Mouse (Mus musculus) adrenal gland, adult 2 months (tissue): Measurements from ENCODE around the gene Lrrc8d. TPM values are rescaled to one million over a fixed set of nuclear protein-coding genes. Genes with fewer than 3 reads are reported as not detected.
"Not testable (repeated sequence)": the region's sequence is repeated elsewhere in the genome, so short reads cannot be mapped to it uniquely, and the experiment has no call there.

Experiments
- DNase-seq: peaks from one replicate; pipeline ENCODE4 v3.0.0; 2021
- polyA plus RNA-seq: library from polyadenylated mRNA; depleted of rRNA; stranded (reverse); fragments of >200 nt; gene quantifications from 2 replicates; pipeline ENCODE4 v1.2.3, GENCODE M21; 2012
- total RNA-seq, 2 experiments: library from RNA; stranded (reverse); gene quantifications; 2 replicates each; pipeline ENCODE4 v1.2.3; 2021

Lrrc8d gene
- total and polyA plus RNA-seq, 3 experiments: 31.8 to 127 (median 105) TPM

DNA sequence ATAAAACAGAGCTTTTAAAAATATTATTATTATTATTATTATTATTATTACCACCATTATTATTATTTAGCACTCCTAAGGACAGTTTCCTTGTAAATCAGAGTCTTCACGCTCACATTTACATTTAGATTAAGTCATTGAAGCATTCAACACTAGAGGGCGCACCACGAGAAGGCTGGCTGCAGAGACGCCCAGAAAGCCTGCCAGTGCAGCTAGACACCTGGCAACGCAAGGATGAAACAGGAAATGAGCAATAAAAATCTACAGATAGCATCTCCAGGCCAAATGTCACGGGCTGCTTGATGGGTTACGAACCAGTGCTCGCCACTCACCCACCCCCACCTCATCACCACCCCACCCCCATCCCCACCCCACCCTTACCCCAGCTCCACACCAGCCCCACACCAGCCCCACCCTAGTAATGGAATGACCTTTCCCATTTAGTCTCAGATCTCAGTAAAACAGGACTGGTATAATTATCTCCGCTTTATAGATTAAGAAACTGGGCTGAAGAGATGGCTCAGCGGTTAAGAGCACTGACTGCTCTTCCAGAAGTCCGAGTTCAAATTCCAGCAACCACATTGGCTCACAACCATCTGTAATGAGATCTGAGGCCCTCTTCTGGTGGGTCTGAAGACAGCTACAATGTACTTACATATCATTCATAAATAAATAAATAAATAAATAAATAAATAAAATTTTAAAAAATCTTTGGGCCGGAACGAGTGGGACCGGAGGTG is 14.7 kb upstream of the Lrrc8d start:
- DNase-seq: peak; percentile 73

DNA sequence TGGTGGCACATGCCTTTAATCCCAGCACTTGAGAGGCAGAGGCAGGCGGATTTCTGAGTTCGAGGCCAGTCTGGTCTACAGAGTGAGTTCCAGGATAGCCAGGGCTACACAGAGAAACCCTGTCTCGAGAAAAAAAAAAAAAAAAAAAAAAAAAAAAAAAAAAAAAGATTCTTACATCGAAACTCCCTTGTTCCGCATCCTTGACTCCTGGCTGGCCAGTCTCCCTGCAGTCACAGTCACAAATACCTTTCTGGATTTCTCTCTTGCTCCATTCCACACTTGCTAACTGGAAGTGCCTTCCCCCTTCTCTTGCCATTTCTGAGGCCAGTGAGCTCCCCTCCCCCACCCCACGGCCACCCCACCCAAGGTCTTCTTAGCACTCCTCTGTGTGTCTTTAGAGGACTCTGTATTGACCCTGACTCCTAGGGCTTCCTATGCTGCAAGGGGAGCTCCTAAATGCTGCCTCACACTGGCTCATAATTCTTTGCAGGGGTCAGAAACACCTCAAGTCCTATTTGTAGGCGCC is 13.9 kb upstream of the Lrrc8d start:
- not testable (repeated sequence) for DNase-seq

DNA sequence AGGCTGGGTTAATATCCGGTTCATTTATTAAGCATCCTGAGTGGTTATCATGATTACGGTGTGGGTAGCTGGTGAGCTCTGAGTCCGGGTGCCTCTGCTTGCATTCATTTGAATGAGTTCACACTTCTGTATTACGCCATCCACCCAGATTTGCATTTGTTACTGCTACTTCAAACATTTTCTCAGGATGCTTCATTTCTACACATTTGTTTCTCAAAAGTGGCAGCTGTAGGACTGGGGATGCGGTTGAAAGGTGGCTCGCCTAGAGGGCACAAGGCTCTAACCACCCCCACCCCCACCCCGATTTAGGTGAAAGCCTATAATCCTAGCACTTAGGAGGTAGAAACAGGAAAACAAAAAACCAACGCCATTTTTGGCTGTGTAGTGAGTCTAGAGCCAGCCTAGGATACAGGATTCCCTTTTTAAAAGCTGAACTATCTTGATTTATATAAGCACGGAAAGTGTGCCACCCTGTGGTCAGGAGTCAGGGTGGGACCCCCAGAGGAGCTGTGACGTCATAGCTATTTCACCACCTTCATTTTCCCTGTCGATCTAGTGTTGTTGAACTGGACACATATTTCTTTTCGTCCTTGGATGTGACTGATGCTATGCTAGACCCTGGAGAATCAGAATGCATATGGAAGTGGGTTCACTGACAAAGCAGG is 13.3 kb upstream of the Lrrc8d start:
- DNase-seq: no peak

DNA sequence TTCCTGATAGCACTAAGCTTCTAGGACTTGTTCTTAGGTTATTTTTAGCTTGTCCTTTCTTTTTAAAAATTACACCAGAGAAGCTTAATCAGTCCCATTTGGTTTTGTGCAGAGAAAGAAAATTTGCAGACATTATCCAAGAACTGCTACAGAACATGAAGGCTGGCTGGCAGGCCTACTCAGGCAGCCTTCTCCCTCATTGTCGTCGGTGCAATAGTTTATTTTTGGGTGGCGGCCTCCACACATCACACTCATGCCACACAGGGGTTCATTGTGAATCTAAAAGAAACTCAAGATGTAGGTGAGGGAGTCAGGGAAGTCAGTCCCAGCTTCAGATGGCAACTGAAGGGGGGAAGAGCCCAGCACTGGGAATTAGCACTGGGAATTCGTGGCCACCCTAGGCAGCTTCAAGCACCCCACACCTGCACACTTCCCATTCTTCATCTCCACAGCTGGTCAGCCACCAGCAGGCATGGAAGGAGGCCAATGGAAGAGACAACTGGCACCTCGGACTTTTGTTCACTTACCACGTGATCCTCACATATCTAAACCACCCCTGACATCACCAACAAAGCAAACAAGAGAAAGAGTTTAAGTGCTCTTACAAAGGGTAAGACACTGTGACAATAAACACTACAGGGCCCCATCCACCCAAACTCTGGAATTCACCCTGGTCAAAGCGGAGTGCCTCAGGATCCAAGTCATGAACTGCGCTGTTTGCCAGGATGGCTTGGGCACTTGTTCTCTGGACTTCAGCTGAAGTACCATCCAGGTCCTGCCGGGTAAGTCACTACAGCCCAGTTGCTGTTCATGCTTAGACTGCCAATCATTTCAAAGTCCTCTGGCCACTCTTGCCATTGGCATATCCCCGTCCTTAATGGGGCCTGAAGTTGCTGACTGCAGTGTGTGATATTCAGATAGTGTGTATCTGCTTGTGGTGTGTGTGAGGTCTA is 9.0 kb upstream of the Lrrc8d start:
- no peak for DNase-seq

DNA sequence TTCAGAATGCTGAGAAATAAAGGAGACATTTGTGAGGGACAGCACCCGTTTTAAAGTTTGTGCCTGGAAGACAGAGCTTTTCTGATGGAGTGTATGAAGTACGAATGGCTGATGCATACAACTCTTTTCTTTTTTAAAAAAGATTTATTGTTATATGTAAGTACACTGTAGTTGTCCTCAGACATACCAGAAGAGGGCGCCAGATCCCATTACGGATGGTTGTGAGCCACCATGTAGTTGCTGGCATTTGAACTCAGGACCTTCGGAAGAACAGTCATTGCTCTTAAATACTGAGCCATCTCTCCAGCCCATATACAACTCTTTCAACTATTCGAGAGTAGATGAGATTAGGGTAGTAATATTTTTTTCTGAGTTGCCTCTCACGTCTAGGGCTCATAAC is 8.1 kb upstream of the Lrrc8d start:
- DNase-seq: peak; percentile 33

DNA sequence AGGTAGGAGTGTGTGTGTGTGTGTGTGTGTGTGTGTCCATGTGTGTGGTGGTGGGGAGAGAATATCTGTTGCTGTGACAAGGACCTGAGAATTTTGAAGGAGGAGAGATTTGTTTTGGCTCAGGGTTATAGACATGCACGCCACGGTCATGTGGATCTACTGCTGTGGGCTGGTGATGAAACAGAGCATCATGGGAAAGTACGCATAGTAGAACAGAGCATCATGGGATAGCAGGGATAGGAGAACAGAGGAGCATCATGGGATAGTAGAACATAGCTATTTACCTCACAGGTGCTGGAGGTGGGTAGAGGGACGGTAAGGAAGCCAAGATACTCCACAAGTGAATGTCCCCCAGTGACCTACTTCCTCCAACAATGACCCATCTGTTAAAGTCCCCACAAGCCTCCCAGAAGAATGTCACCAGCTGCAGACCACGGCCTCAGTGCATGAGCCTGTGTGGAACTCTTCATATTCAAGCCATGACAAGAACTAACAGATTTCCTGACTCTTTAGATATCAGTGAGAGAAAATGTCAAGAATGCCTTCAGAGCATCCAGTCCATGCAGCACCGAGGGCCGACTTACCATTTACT is 5.3 kb upstream of the Lrrc8d start:
- DNase-seq: no peak

DNA sequence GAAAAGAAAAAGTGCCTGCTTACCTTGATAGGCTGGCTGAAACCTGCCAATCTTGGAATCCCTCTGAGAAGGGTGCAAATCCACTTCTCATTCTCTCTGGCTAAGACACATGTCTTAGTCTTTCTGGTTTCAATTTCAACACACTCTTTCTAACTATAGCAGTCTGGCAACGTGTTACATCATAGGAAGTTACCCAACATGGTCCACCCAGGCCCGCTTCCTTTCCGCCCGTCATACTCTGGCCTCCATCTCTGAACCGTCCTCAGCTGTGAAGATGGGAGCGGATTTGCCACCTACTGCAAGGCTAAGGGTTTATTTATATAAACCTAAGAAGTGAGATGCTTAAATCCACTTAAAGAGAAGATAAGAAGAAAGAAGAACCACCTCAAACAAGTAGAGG is 3.7 kb upstream of the Lrrc8d start:
- DNase-seq: no peak

DNA sequence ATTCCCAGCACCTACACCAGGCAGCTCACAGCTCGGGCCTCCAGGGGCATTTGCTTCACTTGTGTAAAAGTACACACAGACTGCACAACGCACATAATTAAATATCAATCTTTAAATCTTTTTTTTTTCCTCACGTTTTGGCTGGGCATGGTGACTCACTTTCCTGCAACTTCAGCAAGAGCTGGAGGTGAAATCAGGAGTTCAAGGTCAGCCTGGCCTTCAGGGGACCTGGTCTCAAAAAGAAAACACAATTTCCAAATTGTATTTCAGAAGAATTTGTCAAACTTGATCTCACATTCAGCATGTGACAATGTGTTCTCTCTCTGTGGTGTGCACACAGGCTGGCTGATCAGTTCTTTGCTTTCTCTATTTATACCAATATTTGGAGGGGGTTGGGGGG is 1.9 kb upstream of the Lrrc8d start:
- DNase-seq: no peak

DNA sequence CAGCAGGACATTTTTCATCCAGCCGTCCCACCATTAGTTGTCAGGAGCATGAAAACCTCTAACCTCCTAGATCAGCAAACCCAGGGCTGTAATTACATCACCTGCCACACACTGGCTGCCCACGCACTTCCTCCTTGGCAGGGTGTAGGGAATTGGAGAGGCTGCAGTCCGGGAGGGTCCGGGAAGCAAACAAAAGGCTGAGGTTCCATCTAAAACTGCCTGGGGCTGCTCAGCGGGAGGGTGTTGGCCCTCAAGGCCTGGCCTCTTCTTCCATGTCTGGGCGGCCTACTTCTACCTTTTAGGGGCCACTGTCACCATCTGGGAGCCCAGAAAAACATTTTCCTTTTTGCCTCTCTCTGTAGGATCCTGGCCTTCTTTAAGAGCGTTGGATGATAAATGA is 1.1 kb upstream of the Lrrc8d start:
- peak; percentile 74 for DNase-seq

DNA sequence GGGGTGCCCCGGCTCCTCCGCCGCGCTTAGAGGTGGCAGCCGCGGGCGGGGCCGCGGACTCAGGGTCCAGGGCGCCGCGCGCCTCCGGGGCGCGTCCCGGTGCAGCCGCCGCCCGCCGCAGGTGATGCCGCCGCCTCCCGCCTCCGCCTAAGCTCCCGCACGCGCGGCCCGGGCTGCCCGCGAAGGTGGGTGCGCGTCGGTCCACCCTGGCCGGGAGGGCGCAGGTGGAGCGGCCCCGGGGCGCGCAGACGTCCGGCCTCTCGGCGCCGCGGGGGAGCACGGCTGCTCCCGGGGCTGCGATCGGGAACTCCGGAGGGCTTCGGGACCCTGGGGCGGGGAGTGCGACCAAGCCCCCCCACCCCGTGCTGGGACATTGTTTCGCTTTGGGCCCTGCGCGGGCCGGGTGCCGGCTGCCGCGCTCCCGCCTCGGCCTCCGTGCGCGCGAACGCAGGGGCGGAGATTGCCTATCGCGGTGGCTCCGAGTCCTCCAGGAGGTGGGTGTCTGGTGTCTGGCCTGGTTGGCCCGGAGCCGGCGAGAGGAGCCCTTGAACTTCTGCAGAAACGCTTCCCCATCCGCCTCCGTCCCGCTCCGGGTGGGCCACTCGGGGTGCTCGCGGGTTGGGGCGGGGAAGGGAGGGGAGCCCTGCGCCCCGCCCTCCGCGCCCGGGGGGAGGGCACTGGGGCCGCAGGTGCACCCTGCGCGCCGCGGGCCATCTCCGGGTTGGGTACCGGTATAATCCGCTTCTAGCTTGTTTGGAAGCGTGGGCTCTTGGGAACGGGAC is 492 bp downstream of the Lrrc8d start:
- DNase-seq: peak; percentile 97

DNA sequence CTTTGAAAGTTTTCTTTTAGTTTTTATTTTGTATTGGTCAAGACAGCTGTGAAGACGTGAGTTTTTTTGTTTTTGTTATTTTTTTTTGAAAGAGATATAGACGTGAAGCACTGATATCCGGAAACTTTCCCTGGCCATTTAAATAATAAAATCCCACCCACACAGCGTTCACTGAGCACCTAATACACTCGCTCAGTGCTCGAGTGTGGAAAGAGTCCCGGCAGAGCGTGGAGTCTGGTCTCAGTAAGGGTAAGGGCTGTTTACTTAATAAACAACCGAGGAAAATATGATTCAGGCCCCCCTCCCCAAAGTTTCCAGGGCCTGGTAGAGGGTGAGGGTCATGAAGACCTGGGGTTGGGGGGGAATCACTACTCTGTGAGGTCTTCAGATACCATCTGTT is 1.6 kb downstream of the Lrrc8d start:
- DNase-seq: no peak

DNA sequence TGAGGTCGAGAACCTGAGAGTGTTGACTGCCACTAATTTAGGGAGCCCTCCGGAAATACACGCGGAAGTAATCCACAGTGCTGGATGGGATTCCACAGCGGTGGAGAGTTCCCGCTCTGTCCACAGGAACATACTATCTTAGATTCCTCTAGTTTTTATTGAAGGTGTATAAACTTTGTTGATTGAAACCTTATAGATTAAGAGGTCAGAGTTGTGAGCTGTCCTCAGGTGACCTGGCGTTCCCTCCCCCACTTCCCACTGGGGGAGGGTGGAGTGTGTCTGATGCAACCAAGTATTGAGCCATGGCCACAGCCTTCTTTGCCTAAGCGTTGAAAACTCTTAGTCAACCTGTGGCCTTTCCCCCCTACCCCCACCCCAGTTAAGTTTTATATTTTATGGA is 2.1 kb downstream of the Lrrc8d start:
- peak; percentile 86 for DNase-seq

DNA sequence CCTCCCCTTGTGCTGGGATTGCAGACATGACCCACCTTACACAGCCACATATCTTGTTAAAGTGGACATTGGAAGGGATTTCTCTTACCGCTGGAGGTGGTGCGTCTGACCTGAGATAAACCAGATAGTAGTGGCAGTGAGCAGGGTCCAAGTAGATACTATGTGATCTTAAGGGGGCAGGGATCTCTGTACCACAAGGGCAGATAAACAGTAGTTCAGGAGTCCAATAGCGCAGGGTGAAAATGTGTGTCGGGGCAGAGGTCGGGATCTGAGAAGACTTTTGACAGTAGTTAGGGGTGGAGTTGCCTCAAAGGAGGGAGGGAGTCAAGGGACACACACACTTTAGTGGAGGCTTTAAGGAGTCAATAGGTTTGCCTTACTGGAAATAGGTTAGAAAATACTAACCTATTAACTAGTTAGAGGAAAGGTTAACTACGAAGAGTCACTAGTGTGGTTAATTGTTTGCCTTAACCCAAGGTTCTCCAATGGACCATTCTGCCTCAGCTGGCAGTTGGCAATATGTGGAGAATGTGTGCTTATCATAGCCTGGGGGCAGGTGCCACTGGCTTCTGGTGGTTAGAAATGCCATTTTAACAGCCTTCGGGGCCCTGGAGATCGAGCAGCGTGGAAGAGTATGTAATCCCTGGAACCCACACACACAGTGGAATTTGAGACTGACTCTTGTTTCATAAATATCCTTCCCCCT is 3.0 kb downstream of the Lrrc8d start:
- DNase-seq: no peak

DNA sequence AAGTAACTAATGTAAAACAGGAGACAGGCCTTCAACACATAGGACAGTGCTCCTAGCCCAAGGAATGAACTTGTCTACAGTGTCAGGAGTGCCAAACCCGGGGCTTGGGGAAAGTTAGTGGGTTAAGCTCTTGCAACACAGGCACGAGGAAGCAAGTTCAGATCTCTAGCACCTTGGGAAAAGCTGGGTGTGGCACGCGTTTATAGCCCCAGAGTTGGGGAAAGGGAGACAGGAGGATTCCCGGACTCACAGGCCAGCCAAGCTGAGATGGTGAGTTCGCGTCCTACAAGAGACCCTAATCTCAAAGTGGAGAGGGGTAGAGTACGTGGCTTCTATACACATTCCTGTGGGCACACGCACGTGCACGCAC is 3.5 kb downstream of the Lrrc8d start:
- DNase-seq: no peak

DNA sequence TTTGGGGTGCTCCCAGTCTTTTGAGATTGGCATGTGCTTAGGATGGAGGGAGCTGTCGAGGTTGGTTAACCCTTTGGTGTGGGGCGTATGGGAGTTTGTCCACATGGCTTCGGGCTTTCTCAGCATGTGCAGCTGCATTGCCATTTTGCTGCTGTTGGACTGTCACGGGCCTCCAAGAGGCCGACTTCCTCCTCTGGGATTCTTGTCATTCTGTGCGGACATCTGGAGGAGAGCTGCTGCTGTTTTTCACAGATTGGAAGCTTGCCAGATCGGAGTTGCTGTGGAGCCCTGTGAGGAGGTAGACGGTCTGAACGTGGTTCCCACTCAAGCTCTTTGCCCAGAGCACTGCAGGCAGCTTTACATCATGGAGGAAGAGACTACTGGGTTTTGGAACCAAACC is 4.8 kb downstream of the Lrrc8d start:
- DNase-seq: no peak

DNA sequence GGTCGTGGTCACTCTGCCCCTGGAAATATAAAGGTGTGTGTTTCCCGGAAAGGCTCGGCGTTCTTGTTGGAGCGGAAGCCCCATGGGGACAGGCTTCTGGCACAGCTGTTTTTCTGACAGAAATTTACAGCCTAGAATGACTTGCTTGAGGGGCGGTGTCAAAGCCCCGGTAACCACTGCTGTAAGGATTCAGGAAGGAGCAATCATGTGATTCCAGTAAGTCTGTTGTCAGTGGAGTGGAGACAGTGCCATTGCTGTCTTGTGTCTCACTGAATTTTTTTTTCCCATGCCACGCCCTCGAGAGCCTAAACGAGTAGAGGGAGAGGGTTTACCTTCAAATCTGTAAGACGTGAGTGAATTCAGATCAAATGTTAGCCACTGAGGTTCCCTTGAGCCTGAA is 6.9 kb downstream of the Lrrc8d start:
- no peak for DNase-seq

DNA sequence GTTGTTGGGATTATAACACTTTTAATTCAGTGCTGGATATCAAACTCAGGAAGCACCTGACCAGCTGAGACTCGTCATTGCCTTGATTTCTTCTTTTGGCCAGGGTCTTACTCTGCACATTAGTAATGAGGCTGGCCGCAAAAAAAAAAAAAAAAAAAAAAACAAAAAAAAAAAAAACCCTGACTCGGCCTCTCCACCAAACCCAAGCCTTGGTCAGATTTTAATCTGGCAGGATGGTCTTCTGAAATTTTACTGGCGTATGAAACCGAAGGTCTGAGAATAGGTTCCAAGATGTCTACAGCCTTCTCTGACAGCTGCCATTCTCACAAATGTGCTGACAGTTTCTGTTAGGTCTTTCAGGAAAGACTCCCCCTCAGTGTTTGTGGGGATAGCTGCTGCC is 8.5 kb downstream of the Lrrc8d start:
- no peak for DNase-seq

DNA sequence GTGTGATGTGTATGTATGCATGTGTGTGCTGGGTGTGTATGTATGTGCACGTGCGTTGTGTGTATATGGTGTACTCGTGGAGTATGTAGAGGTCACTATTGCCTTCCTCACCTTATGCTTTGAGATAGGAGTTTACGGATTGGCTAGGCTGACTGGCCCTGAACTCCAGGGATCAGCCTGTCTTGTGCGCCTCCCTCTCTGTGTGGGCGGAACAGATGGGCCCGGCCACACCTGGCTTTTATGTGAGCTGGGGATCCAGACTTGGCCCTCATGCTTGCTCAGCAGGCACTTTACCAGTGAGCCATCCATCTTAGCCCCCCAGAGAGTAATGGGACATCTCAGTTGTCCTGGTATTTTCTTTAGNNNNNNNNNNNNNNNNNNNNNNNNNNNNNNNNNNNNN is 10.7 kb downstream of the Lrrc8d start:
- no peak for DNase-seq

DNA sequence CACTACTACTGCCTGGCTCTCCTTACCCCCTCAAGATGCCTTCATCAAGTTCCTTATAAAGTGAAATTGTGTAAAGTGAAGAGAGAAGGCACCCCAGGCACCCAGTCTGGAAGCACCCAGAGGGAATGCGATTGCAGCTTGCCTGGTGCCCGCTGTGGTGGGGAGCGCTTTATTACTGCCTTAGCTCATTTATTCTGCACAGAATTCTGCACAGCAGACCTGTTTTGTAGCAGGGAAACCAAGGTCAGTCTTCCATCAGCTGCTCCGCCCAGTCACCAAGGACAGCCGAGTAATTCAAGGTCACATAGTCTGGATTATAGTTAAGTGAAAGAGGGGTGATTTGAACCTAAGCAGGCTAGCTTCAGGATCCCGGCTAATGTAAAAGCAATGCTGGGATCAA is 14.7 kb downstream of the Lrrc8d start:
- peak; percentile 69 for DNase-seq

DNA sequence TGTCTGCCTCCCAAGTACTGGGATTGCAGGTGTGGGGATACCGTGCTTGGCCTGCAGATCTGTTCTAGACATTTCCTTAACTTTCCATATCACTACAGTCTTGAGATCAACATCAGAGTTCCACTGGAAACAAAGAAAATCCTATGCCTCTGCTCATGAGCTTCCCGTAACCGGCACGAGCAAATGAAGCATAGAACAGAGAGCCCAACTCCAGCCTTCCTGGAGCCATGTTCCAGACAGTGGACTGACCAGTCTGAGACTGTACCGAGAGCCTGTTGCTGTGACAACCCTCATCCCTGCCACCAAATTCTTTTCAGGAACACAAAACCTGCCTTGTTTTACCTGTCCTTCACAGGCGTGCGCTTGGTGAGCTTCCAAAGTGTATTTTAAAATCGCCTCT is 15.3 kb downstream of the Lrrc8d start:
- DNase-seq: no peak
